Mouse (Mus musculus) adipocyte (in vitro differentiated cells): ENCODE data around the gene Lhfpl3.
"Not testable (repeated sequence)": the region's sequence is repeated elsewhere in the genome, so short reads cannot be mapped to it uniquely, and the experiment has no call there.

ENCODE experiments used
- DNase-seq: peaks from one replicate; pipeline ENCODE4 v3.0.0-alpha.2; 2016; ENCODE audit warnings: low spot score

The Lhfpl3 gene

GRCm38 (mm10) chr5:22745885-22746532 is at the start of gene Lhfpl3:
Gene Lhfpl3 (plus strand): TSS chr5:22746059.
- no peak for DNase-seq

GRCm38 (mm10) chr5:22706271-22706670 is 39.6 kb upstream of the Lhfpl3 start:
- DNase-seq, result not testable (repeated sequence)

GRCm38 (mm10) chr5:22745529-22745884 is 352 bp upstream of the Lhfpl3 start:
- no peak for DNase-seq

GRCm38 (mm10) chr5:22746533-22747021 is 718 bp downstream of the Lhfpl3 start:
- DNase-seq, result no peak

- DNase-seq, result no peak
These were observed 1.4 kb downstream of the Lhfpl3 start for GRCm38 (mm10) chr5:22747305-22747704.

DNA sequence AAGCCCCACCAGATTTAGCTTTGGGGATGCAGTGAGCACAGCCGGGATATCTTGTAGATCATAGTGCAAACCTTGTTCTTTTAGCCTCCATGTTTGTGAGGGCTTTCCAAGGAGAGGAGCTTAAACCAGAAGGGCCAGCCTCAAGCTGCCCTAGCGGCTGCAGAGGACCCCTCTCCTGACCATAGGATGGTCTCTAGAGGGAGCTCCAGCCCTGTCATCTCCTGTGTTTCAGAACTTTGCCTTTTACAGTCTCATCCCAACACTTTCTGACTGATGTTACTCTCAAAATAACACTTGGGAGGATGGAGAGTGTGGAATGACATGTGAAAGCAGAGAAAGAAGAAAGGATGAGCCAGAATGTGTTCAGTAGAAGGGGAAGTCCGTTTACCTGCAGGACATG is 11.4 kb downstream of the Lhfpl3 start:
- no peak for DNase-seq

DNA sequence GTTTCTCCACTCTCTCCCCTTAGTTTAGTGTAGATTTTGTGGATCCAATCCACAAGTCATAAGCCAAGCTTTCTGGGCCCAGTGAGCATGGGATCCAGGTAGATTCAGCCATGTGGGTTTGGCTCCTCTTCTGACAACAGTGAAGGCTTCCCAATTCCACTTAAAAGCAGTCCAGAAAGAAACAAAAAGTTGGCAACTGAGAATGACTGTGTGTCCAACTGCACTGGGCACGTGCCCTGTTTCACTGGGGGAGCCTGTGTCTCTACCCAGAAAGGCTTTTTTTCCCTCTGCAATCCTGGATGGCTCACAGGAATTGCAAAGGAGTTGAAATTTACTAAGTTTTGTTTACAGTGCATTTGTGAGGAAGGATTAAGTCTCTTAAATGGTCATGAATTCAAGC is 24.9 kb downstream of the Lhfpl3 start:
- no peak for DNase-seq

DNA sequence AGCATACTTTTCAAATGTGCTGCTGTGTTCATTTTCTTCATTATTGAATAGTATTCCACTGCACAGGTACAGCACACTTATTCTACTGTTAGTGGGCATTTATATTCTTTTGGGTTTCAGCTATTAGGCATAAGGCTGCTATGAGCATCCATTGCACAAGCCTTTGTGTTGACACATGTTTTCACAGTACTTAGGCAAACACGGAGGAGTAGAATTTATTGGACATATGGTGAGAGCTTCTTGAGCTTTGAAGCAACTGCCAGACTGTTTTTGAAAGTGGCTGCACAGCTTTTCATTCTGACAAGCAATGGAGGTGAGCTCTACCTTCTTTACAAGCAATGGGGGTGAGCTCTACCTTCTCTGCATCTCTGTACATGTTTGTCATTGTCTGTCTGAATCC is 49.5 kb downstream of the Lhfpl3 start:
- no peak for DNase-seq

- no peak for DNase-seq
These were observed 67.6 kb downstream of the Lhfpl3 start for GRCm38 (mm10) chr5:22813426-22813825.

- no peak for DNase-seq
These were observed 84.1 kb downstream of the Lhfpl3 start for GRCm38 (mm10) chr5:22829822-22830450.

DNA sequence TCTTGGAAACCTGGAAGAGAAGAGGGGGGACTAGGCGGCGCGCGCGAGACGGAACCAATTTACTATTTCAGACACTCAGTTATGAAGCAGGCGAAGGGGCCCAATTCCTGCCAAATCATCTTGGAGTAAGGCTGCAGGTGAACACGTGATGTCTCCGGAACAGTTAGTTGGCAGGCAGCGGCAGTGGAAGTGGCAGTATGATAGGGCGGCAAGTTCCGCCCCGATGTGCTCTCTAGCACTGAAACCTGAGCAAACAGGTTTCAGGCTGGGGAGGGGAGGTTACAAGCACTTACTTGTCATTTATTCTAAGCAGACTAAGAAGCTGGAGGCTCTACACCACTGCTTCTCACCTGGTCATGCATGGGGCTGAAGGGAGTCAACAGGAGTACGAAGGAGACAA is 105.7 kb downstream of the Lhfpl3 start:
- DNase-seq, result no peak

GRCm38 (mm10) chr5:22853503-22853902 is 107.6 kb downstream of the Lhfpl3 start:
- no peak for DNase-seq

DNA sequence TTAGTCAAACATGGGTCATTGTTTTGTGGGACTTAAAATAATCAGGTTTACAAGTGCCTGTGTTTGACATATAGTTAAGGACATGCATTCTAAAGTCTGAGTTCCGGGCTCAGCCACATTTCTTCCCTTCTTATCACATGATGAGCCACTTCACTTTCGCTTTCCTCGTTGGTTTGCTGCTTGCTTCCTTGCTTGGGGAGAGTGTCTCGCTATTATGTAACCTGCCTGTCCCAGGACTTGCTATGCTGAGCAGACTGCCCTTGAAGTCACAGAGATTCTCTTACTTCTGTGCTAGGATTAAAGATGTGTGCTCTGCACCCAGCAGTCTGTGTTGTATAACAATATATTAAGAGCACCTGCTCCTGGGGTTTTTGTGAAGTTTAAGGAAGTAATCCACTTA is 110.6 kb downstream of the Lhfpl3 start:
- DNase-seq, result no peak

GRCm38 (mm10) chr5:22861399-22861798 is 115.5 kb downstream of the Lhfpl3 start:
- no peak for DNase-seq

GRCm38 (mm10) chr5:22869031-22869430 is 123.2 kb downstream of the Lhfpl3 start:
- DNase-seq, result no peak

DNA sequence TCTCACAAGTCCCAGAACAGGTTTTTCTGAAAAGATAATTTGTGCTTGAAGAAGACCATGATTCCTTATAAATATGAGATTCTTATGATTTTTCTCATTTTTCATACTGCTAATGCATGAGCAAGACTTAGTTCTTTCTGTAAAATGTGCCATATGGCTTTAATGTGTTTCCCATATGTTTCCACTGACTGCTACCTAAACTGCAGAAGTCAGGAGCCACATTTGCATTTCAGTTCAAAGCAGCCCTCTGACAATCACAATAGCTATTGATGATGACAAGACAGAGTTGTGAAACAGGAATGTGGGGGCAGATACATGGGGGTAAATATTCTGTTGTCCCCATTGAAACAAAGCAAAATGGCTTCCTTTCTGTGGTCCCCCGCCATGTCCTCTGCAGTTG is 126.6 kb downstream of the Lhfpl3 start:
- DNase-seq, result no peak

DNA sequence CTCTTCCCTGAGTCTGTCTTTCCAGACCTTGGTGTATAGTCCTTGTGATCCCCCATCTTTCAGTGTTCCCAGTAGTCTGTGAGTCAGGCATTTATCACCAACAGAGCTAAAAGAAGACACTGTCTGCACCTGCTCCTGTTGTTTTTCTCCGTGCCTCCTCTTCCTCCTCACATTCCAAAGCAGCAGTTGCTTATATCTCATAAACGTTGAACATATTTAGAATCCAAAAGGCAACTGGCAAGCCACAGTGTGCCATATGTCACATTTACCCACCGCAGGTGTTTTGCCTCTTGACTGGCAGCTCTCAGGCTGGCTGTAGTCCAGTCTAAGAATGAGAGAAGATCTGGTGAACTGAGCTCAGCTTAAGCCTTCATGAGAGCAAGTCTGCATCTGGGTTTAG is 142.5 kb downstream of the Lhfpl3 start:
- no peak for DNase-seq

DNA sequence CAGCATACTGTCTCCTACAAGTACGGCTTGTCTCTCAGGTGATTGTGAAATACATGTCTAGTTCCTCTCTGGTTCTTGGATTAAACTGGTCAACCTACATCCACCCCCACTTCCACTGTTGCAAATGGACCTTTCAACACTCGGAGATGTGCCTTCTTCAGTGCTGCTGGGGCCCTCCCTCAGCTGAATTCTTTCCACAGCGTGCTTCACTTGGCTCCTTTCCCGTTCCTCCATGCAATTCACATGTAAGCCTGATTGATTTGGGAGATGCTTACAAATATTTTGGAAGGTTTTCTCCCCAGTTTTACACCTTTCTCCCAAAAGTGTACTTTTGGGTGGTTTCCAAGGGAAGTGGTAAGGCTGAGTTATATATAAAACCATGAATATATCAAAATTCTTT is 143.6 kb downstream of the Lhfpl3 start:
- no peak for DNase-seq

DNA sequence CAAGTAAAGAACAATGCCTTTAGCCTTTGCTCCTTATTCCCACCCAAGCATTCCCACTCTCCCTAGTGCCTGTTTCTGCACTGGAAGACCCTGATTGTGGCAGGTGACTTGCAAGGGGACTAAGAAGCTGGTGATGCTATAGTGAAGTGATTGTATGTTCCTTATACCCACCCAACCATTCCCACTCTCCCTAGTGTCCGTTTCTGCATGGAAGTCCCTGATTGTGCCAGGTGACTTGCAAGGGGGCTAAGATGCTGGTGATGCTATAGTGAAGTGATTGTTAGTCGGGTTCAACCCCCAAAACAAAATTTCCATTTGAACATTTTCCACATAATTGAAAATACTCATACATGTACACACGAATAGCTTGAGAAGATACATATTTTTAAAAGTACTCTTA is 151.4 kb downstream of the Lhfpl3 start:
- no peak for DNase-seq

DNA sequence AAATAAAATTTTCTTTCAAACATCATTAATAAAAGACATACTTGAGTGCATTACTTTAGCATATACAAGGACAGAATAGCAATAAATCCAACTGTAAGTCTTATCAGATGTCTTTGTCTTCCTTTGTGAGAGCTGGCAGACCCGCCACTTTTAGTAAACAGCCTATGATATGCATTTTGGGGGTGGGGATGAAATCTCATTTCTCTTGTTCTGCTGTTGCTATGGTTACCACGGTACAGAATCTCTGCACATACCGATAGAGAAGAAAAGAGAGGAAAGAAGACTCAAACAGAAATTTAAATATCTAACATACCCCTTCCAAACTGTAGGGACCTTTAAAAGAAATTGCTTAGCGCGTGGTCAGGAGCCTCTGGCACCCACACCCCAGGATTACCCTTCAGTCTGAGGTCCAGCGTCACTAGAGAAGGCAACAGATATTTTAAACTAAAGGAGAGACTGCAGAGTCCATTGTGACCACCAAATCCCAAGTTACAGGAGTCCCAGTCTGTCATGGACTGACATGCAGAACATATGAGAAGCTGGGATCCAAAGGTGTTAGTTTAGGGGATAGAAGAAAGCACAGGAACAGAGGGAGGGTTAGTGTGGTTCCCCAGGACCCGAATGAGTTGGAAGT is 151.9 kb downstream of the Lhfpl3 start:
- no peak for DNase-seq

GRCm38 (mm10) chr5:22898593-22898992 is 152.7 kb downstream of the Lhfpl3 start:
- DNase-seq, result no peak

DNA sequence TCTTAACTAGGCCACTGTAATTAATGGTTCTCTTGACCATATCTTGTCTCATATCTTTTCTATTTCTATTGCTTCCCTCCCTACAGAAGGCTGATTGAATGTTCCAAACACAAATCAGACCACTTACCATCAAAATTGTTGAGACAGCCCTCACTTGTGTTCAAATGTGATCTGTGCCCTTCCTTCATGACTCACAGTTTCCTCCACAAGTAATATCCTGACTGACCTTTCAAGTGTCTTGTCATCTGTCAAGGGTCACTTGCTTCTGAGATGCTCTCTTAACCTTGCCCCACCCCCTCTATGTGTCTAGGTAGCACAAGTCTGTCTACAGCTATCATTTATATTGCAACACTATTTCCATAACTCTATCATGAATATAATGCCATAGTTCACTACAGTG is 154.1 kb downstream of the Lhfpl3 start:
- DNase-seq, result no peak

GRCm38 (mm10) chr5:22917197-22917596 is 171.3 kb downstream of the Lhfpl3 start:
- no peak for DNase-seq

GRCm38 (mm10) chr5:22926171-22926570 is 180.3 kb downstream of the Lhfpl3 start:
- DNase-seq, result no peak
